Mouse (Mus musculus): ENCODE results near the gene Plce1.

Plce1 gene

DNA sequence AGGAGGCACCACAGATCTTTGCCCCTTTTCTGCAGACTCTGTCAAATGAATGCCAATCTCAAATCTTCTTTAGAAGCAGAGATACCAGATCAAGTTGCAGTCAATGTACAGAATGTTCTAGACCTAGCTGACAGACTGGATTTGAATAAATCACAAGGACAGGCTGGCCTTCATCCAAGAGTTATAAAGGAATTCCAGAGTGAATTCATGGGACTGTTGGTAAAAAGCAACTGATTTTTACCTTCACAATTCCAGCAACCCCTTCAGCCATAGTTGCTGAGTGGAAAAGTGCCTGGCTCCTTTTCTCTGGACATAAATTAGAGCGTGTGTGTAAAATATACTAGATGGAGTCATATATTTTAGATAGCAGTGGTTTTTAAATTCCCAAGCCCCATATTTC lies 102.0 kb downstream of the Plce1 start:
- DNase-seq (ENCODE audit: low read depth, low spot score): no peak

DNA sequence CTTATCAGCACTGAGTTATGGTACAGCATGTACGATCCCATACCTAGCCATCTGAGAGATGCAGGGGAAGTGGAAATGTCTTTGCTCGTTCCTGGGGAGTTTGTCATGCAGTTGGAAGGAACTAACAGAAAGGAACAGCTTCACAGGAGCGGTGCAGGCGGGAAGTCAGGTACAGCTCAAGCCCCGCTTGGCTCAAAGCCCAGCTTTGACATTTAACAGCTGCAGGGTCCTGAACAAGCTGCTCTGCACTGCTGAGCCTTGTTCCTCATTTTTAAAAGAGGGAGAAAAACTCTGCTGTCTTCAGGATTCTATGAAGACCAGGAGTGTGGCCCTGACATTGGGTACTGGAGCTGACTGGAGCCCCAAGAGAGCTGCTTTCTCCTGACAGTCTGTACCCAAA lies 106.7 kb downstream of the Plce1 start:
- no peak for DNase-seq (ENCODE audit: low read depth, low spot score)

DNA sequence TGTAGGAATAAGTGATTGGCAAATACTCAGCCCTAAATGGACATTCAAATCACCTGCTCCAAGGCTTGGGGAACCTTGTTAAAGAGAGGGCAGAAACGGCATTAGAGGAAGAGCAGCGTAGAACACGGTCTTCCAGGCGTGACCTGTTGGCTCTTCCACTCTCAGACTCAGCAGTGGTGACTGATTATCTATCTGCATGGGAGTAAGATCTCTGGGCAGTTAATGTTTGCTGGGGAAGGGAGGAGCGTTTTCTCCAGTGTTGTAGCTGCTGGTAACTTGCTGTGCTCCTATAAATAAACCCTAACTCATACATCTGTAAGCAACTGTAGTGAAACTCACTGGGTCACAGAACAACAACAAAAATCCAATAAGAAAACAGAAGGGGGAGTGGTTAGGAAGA lies 108.6 kb downstream of the Plce1 start:
- no peak for DNase-seq (ENCODE audit: low read depth, low spot score)

DNA sequence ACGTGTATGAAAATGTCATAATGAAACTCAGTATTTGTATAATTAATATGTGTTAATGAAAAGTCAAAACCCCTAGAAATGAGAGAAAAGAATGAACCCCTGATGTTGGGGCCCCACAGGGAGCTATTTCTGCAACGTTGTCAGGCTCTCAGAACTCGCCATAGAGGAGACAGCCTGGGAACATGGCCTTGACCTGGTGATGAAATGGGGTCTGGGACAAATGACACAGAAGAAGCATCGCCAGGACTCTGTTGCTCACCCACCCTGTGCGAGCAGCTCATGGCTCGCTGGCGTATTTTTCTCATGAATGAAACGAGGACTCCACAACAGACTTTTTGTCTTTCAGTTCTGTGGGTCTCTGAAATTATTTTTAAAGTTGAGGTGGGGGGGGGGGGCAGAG lies 109.0 kb downstream of the Plce1 start:
- no peak for DNase-seq (ENCODE audit: low read depth, low spot score)

DNA sequence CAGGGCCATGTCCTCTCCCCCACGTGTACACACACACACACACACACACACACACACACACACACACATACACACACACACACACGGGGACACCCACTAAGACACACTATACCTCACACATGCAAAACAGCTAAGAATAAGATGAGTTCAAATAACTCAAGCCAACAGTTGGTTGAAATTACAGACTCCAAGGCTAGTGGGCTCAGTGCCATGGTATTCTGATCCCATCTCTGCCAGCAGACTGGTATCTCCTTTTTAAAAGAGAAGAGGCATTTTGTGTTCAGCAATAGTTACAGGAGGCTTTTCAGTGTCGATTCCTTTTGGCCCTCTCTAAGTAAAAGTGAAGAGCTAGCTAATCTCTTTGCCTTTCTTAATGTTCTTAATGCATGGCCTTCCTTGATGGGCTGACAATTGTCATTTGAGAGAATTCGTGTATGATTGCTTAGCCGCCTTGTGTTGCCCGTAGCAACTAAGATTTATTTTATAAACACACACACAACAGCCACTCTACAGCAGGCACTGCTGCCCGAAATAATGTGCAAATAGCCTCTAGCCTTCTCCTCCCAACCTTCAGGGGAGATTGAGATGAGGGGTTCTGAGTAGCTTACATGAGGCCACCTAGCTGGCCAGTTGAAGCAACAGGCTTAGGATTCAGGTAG lies 111.8 kb downstream of the Plce1 start:
- no peak for DNase-seq (ENCODE audit: low read depth, low spot score)

DNA sequence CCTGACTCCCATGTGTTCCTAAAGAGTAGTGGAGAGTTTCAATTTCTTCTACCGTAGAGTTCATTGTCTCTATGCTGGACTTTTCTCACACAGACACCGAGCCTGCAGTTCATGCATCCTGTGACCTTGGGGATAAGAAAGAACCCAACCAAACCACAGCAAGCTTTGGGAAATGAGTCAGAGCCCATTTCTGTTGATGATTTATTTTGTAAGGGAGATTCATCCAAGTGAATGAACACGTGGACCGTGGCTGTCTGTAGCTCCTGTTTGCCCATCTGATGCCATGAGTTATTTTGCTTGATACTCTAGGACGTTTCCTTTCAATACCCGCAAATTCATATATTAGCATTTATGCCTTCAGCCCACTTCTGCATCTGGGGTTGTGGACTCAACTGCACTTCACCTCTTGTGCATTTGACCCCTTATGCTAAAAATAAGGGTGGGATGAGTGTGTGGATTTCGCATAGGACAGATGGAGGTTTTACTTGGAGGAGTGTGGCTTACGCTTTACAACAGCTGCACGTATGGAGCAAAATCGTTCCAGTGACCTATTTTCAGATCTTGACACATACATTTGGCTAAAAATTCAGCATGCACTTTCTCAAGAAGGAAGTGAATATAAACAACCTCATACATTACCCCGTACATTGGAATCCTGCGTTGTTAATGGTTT lies 112.5 kb downstream of the Plce1 start:
- DNase-seq (ENCODE audit: low read depth, low spot score): no peak

DNA sequence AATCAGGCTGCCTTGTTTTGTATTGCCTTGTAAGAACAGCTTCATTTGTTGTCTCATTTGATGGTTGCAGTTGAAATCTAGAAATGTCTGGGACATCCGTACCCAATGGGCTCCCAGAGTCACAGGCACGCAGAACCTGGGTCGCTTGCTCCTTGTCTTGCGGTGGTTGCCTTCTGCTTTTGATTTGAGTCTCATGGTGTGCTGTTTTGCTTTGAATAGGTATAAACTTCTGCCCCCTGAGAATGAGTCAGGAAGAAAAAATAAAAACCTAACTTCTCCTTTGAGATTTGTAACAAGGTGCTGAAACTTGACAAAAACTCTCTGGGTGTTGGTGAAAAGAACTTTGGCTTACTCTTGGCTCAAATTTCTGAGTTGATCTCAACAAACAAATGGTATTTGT lies 115.2 kb downstream of the Plce1 start:
- DNase-seq (ENCODE audit: low read depth, low spot score): no peak

DNA sequence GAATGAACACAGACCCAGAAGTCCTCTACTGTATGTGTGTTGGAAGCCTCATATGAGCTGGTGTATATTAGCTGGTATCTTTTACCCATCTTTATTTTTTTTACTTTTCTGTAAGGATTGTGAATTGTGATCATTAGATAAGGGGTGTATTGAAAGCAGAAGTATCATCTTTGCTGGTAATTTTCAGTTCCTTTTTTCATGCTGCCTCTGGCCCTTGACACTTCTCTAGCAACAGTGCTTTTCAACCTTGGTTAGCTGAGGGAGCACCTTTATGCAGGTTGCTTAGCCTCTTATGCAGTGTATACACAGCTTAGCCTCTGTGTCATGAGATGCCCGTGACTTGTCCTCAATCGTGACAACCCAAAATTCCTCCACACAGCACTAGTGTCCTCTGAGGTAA lies 116.5 kb downstream of the Plce1 start:
- no peak for DNase-seq (ENCODE audit: low read depth, low spot score)

DNA sequence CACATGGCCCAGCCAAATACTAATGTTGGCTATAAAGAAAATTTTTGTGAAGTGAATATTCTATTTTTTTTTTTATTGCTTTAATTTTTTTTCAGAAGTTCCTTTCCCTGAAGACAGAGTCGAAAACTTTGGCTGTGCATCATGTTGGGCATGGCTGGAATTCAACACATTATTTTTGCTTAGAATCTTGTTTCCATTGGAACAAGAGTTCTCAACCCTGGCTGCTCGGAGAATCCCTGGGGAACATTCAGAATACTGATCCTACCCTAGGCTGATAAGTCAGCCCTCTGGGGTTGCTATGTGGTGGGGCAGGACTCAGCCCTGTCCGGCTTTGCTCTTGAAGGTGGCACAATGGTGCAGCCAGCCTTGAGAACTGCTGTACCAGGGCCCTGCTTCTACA lies 118.1 kb downstream of the Plce1 start:
- DNase-seq (ENCODE audit: low read depth, low spot score): no peak

DNA sequence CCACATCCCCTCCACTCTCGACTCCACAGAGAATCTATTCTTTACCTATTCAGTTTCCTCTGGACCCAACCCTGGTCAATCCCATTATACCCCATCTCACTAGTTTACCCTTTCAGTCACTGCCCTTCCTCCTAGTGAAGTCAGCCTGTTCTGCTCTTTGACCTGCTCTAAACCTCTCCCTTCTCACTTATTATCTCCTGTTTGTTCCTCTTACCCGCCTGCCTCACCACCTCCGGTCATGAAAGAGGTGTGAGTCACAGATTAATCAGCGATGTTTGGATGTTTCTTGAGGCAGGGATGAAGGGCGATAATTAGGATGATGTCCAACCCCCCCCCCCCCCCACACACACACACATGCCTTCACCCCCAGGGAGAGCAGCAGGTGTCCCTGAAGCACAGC lies 120.2 kb downstream of the Plce1 start:
- no peak for DNase-seq (ENCODE audit: low read depth, low spot score)

DNA sequence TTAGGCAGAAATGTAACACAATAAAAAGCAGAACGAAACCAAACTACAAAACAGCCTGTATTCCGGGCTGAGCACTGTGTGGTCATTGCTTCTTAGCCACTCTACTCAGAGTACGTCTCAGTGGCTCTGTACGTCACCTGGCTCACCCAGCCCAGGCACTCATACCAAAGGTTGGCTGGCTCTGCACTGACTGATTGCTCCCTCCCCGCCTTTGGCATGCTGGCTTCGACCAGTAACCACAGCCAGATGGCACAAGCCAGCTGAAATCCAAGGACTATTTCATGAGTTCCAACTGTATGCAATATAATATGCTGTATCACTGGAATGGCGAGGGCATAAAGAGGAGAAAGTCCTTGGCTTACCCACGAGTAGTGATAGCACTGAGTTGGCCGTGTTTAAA lies 121.9 kb downstream of the Plce1 start:
- DNase-seq (ENCODE audit: low read depth, low spot score): no peak

DNA sequence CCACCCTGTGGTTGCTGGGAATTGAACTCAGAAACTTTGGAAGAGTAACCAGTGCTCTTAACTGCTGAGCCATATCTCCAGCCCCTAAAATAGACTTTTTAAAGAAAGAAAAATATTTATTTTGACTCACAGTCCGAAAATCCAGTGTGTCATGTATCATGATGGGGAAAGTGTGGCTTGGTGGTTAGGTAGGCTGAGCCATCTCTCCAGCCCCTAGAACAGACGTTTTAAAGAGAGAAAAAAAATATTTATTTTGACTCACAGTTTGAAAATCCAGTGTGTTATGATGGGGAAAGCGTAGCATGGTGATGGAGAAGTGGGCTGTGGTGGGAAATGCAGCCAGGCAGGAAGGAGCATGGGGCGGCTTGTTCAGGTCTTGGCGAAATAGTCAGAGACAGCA lies 126.3 kb downstream of the Plce1 start:
- no peak for DNase-seq (ENCODE audit: low read depth, low spot score)

DNA sequence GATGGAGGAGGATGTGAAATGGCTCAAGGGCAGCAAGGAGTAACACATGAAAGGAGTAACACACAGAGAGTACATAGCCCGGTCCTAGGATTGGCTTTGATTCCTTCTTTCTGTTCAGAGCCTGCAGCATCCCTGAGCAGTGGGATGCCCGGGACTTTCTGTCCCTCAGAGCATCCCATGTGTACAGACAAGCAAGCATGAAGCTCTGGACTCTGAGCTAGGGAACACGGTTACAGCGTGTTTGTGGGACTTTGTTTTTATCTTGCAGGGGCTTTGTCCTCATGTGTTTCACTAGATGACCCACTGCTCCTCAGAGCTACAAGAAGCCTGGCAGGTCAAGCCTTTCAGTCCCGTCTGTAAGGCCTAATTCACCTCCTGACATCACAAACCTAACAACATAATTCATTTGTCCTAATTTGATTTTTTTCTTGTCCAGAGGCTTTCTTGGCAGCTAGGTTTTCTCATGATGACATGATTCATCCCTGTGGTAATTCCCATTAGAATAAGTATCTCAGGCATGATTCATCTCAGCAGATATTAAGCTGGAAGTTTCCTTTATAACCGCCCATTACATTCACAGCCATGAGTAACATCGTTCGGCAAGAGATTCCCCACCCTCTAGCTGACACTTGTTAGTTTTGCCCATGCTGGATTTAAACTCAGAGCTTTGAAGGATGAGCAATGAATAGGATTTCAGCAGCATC lies 128.2 kb downstream of the Plce1 start:
- no peak for DNase-seq (ENCODE audit: low read depth, low spot score)

DNA sequence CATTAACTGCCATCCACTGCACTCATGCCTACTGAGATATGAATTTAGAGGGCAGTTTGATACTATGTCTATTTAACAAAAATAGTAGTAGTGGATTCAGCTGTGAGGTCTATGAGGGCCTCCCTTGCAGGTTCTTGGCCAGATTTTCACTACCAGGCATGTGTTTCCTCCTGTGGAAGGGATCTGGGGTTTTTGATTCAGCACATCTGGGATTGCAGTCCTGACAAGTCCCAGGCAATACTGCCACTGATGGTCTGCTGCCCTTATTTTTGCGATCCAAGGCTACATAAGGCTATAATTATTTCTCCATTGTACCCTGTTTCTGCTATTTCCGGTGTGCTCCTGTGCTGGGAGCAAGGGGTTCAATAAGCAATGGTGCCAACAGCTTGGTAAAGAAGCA lies 129.4 kb downstream of the Plce1 start:
- DNase-seq (ENCODE audit: low read depth, low spot score): no peak

DNA sequence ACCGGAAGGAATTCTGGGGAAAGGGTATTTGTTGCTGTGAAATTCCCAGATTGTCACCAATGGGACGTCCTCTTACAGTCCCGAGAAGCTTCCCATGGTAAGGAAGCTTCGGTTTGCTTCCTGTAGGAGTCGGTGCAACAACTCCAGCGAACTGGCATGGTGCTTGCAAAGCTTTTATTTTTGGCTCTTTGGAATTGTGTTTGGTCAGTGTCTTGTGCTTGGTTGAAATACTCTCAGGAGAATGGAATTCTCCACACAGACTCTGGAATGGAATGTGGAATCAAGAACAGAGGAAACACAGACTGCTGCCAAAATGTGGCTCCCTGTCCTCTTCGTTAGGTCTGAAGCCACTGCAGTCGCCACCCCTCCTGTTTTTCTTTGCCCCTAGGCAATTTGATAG lies 129.9 kb downstream of the Plce1 start:
- DNase-seq (ENCODE audit: low read depth, low spot score): no peak

DNA sequence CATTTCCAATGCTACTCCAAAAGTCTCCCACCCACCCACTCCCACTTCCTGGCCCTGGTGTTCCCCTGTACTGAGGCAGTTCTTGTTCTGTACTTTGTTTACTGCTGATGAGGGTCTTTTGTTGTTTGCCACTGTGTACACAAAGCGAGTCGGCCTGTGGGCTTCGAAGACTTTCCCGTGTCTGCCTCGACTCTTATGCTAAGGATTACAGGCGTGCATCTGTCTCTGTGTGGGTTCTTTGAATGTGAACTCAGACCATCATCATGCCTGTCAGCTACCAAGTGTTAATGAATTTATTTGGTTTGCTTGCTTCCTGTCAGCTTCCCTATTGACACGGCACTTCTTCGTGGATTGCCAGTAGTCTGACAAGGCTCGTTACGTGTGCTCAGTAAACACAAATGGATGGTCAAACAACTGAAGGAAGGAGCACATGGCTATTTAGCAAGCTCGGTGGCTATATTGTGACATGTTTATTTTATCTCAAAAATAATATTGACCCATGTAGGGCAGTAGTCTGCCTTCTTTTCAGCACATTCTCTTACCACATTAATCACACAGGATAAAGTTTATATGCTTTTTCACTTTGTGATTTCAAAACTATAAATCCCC lies 133.3 kb downstream of the Plce1 start:
- DNase-seq (ENCODE audit: low read depth, low spot score): no peak

DNA sequence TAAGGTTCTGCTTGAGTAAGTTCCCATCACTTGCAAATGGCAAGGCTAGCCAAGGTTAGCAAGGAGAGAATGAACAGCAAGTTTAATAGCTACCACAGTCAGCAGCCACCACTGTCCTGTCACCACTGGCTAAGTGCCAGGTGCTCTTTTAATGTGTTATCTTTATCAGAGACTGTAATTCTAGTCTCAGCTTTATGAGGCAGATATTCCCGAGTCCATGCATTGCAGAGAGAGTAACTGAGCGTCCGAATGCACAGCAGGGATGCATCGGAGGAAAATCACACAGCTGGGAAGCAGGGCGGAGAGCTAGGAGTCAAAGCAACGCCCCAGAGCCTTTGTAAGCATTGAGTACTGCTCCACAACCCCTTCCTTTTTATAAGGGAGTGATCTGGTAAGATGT lies 134.4 kb downstream of the Plce1 start:
- DNase-seq (ENCODE audit: low read depth, low spot score): peak; percentile 39

DNA sequence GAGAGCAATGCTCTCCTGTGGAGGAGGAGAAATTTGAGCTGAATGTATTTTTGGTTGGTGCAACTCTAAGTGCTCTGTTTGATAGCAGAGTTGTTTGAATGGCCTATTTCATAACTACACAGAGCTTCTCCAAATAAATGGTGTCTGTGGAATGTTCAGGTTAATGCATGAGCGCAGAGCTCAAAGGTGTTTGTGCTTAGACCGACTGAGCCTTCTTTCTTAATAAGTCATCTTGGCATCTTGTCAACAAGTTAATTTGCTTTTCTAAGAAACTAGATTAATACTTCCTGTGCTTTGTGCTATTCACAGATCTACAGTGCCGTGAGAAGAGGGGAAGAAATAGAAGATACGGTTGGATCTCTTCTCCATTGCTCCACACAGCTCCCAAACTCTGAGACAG lies 139.2 kb downstream of the Plce1 start:
- no peak for DNase-seq (ENCODE audit: low read depth, low spot score)

DNA sequence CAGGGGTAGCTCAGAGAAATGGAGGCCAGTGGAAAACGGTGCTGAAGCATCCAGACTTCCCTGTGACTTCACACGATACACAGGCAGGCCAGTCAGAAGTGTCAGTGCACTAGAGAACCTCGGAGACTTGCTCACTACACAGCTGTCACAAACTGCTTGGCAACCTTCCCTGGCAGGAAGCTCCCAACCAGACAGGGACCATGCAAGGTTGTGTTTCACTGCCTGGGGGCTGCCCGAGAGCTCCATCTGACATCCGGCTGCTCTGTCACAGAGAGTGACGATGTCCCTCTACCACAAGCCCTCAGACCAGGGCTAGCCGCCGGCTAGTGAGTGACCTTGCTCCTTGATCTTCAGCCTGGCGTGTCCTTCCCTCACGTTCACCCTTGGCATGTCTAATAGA lies 140.6 kb downstream of the Plce1 start:
- no peak for DNase-seq (ENCODE audit: low read depth, low spot score)

DNA sequence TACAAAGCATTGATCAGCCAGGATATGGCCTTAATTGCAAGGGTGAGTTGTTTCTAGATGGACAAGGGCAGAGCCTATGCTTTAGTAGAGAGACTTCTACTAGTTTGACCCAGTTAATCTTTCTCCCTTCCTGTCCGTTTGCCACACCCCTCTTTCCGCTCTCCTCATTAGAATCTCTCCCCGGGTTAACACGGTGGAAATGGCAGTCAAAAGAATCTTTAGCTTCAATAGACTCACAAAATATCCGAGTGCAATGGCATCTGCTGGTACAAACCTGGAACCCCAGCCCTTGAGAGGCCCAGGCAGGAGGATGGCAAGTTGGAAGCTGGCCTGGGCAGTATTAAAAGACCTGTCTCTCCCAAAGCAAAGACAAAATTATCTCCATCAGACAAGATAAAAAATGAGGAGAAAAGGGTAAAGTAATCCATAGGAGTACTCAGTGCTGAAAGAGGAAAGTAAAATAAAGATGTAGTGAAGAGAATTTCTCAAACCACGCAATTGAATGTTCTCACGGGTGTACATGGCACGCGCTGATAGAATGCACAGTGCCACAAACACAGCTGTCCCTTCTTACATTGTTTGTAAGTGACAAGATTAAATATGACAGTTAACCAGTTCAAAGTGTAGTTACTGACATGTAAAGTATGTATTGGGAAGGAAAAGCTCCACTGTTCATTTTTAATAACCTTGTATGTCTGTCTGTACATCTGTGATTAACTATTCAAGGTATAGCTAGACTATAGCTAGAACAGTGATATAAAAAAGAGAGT lies 145.5 kb downstream of the Plce1 start:
- DNase-seq (ENCODE audit: low read depth, low spot score): no peak

DNA sequence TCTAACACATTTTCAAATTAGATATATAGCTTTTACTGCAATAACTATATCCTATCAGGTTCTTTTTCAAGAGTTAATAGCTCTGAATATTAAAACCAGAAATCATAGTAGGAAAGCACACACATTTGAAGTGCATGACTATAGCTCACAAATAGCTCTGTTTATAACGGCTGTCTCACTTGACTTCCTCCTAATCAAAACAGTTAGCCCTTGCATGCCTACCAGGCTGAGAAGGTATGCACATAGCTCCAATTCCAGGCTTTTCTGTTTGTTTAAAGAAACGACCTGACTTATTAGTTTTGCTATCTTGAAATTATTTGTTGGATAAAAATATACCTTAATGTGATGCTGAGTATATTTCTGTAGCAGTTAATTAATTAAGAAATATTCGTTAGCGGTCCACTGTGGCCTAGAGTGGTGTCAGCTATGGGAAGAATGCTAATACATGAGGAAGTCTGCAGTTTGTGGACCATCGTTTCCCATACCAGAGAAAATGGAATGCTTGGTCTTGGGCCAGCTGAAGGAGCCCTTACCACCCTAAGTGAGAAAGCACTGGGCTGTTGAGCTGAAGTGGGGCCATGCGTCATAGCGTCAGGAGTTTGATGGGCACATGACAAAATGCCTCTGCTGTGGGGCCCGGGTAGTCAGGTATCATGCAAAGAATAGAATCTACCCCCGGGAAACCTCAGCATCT lies 146.3 kb downstream of the Plce1 start:
- no peak for DNase-seq (ENCODE audit: low read depth, low spot score)

All from R1 (cell line).